Mouse (Mus musculus) heart, embryonic 16.5 days (tissue): Measurements from ENCODE around the gene Adam34. TPM values are rescaled to one million over a fixed set of nuclear protein-coding genes. Genes with fewer than 3 reads are reported as not detected.
"Not testable (repeated sequence)": the region's sequence is repeated elsewhere in the genome, so short reads cannot be mapped to it uniquely, and the experiment has no call there.

Experiments used
- ATAC-seq: fragments of 200-750 bp; cut with Nextera tagmentation; replicated peaks from 2 replicates; pipeline ENCODE4 v1.8.0; 2017; ENCODE audit warnings: moderate number of reproducible peaks; ENCODE audit not compliant: insufficient read depth, low FRiP score; ENCODE audit errors: extremely low read depth
- H3K27ac ChIP-seq: fragments of 300-500 bp; sonication (generic); 2 replicates; pipeline ENCODE4 v1.5.1; 2014; ENCODE audit warnings: mild to moderate bottlenecking, low read length, control low read depth, moderate library complexity
- H3K27me3 ChIP-seq: fragments of 300-500 bp; sonication (generic); 2 replicates; pipeline ENCODE4 v1.6.1; 2014; ENCODE audit warnings: low read length, mixed read lengths; ENCODE audit not compliant: control insufficient read depth, insufficient read depth
- H3K36me3 ChIP-seq: fragments of 300-500 bp; sonication (generic); 2 replicates; pipeline ENCODE4 v1.6.1; 2014; ENCODE audit not compliant: control insufficient read depth, insufficient read depth
- H3K4me1 ChIP-seq: fragments of 300-500 bp; sonication (generic); 2 replicates; pipeline ENCODE4 v1.6.1; 2014; ENCODE audit warnings: low read length, mixed read lengths; ENCODE audit not compliant: control insufficient read depth, insufficient read depth
- H3K4me2 ChIP-seq: fragments of 300-500 bp; sonication (generic); 2 replicates; pipeline ENCODE4 v1.6.1; 2014; ENCODE audit warnings: low read depth, mild to moderate bottlenecking, control low read depth, low read length
- H3K4me3 ChIP-seq: fragments of 300-500 bp; sonication (generic); 2 replicates; pipeline ENCODE4 v1.5.1; 2014; ENCODE audit warnings: mild to moderate bottlenecking, control low read depth, low read length
- H3K9ac ChIP-seq: fragments of 300-500 bp; sonication (generic); 2 replicates; pipeline ENCODE4 v1.6.1; 2014; ENCODE audit warnings: low read length, control low read depth
- H3K9me3 ChIP-seq: fragments of 300-500 bp; sonication (generic); replicated peaks from 2 replicates; pipeline ENCODE4 v1.6.1; 2016; ENCODE audit warnings: low read length; ENCODE audit not compliant: control insufficient read depth
- WGBS: fragments of 180-500 bp; shearing (Covaris S2); extraction: QIAGEN DNeasy Blood & Tissue Kit; methylation state at CpG from one replicate; pipeline ENCODE4 v1.1.7; 2014; 5-methylcytosine and 5-hydroxymethylcytosine counted together
- polyA plus RNA-seq: library from polyadenylated mRNA; unstranded; fragments of >200 nt; fragmentation: Nextera tagmentation; extraction: Ambion mirVana; gene quantifications from 2 replicates; pipeline ENCODE4 v1.2.1, GENCODE M21; 2015

Adam34 gene
- polyA plus RNA-seq, result not detected in 2 replicates

GRCm38 (mm10) chr8:43709949-43710348, at the start of gene Adam34:
TSS of gene Adam34 (minus strand) at chr8:43710049.
- Histone ChIP-seq H3K4me3 (no peak within 1 kb of the TSS), H3K36me3 (no peaks in the 10 kb centered on the region), H3K9me3 (no peaks in the 10 kb centered on the region), H3K9ac (no peak within 1 kb of the TSS), H3K27me3 (no peaks in the 10 kb centered on the region), H3K27ac (no peak within 1 kb of the TSS), H3K4me1 (no peaks in the 10 kb centered on the region), H3K4me2 (no peak within 1 kb of the TSS)
- no peak for ATAC-seq

- Histone ChIP-seq H3K27me3 (no peaks in the 10 kb centered on the region), H3K4me3 (no peak within 1 kb of the TSS)
- ATAC-seq, result no peak
Measured at GRCm38 (mm10) chr8:43627176-43627575, 82.7 kb downstream of the Adam34 start, which contains the start of gene Gm5346. TSS of gene Gm5346 (minus strand) at chr8:43627276.

GRCm38 (mm10) chr8:43616046-43616445, 93.8 kb downstream of the Adam34 start:
- Histone ChIP-seq H3K27me3 (no peaks in the 10 kb centered on the region), H3K4me2 (no peak overlapping the region), H3K4me3 (no peak overlapping the region), H3K4me1 (no peaks in the 10 kb centered on the region), H3K27ac (no peak overlapping the region), H3K9me3 (no peaks in the 10 kb centered on the region), H3K9ac (no peak overlapping the region), H3K36me3 (no peaks in the 10 kb centered on the region)
- no peak for ATAC-seq
- 88% methylated on average over 1 of the region's 1 CpGs for WGBS

More at GRCm38 (mm10) chr8:43627176-43627575, 82.7 kb downstream of the Adam34 start, which contains the start of gene Gm5346:
- H3K4me2 ChIP-seq, result no peak within 1 kb of the TSS
- no peaks in the 10 kb centered on the region for H3K4me1 ChIP-seq
- 77% methylated on average over 3 of the region's 3 CpGs for WGBS
- H3K27ac ChIP-seq, result no peak within 1 kb of the TSS
- H3K36me3 ChIP-seq, result no peaks in the 10 kb centered on the region
- no peaks in the 10 kb centered on the region for H3K9me3 ChIP-seq
- no peak within 1 kb of the TSS for H3K9ac ChIP-seq

- not testable (repeated sequence) for H3K9ac ChIP-seq, H3K27ac ChIP-seq, H3K27me3 ChIP-seq, ATAC-seq, H3K36me3 ChIP-seq, H3K4me2 ChIP-seq, H3K4me1 ChIP-seq, H3K9me3 ChIP-seq, H3K4me3 ChIP-seq
- WGBS, result 76% methylated on average over 13 of the region's 13 CpGs
Measured at GRCm38 (mm10) chr8:43603657-43604056, 106.2 kb downstream of the Adam34 start.

- H3K4me3 ChIP-seq, ATAC-seq, H3K4me2 ChIP-seq, H3K4me1 ChIP-seq, H3K9ac ChIP-seq, H3K9me3 ChIP-seq, H3K27ac ChIP-seq, H3K36me3 ChIP-seq, H3K27me3 ChIP-seq: not testable (repeated sequence)
- WGBS, result 88% methylated on average over 15 of the region's 15 CpGs
Measured at GRCm38 (mm10) chr8:43603166-43603565, 106.7 kb downstream of the Adam34 start.

Other genes starting within 250 kb of the Adam34 start
- not detected in 2 replicates for gene Adam26b, start 181.9 kb downstream of the Adam34 start, polyA plus RNA-seq
- gene Adam26a, start 133.3 kb downstream of the Adam34 start, polyA plus RNA-seq, result not detected in 2 replicates
- gene Gm5346, start 82.8 kb downstream of the Adam34 start, polyA plus RNA-seq, result not detected in 2 replicates